Mouse (Mus musculus): ENCODE data around the gene Nif3l1. TPM values are rescaled to one million over a fixed set of nuclear protein-coding genes. Genes with fewer than 3 reads are reported as not detected.
A peak's percentile ranks its signal among the peaks of the same experiment; 100 is the strongest.

The Nif3l1 gene
- 36.8 and 40.0 TPM in 2 replicates for polyA plus RNA-seq (2015; fragmentation: Nextera tagmentation; extraction: Ambion mirVana)

GRCm38 (mm10) chr1:58445143-58445722 lies at the start of gene Nif3l1, which contains the start of gene Ppil3:
Nif3l1 (plus strand) TSS chr1:58445151.
Ppil3 (minus strand) TSS chr1:58445486.
- Histone ChIP-seq H3K9me3 (no peaks in the 10 kb centered on the region), H3K4me3 (replicated peaks) (peak within 1 kb of the TSS; percentile 73), H3K4me2 (peak within 1 kb of the TSS; percentile 68), H3K9ac (peak within 1 kb of the TSS; percentile 75), H3K27ac (peak within 1 kb of the TSS; percentile 94), H3K27me3 (replicated peaks) (no peaks in the 10 kb centered on the region), H3K4me1 (peaks cover 13% of the 10 kb centered on the region; the same call in 1 of the 2 replicates), H3K36me3 (peaks cover 16% of the 10 kb centered on the region)
- peak; percentile 95 for ATAC-seq (ENCODE audit: insufficient read depth, low FRiP score, low read depth)
- WGBS = under 1% methylated on average over 33 of the region's 33 CpGs

GRCm38 (mm10) chr1:58395341-58395740 lies 49.6 kb upstream of the Nif3l1 start:
- no peaks in the 10 kb centered on the region; the same call in 1 of the 2 replicates for H3K4me1 ChIP-seq
- no peak for ATAC-seq (ENCODE audit: insufficient read depth, low FRiP score, low read depth)
- H3K9me3 ChIP-seq = no peaks in the 10 kb centered on the region
- H3K4me2 ChIP-seq = no peak overlapping the region
- no peak overlapping the region for H3K4me3 ChIP-seq (replicated peaks)
- H3K27ac ChIP-seq = no peak overlapping the region
- peaks cover 42% of the 10 kb centered on the region for H3K36me3 ChIP-seq
- WGBS = 91% methylated on average over 3 of the region's 3 CpGs
- no peaks in the 10 kb centered on the region for H3K27me3 ChIP-seq (replicated peaks)
- H3K9ac ChIP-seq = no peak overlapping the region

GRCm38 (mm10) chr1:58396179-58396578 lies 48.8 kb upstream of the Nif3l1 start:
- no peak overlapping the region for H3K4me2 ChIP-seq
- H3K9me3 ChIP-seq = no peaks in the 10 kb centered on the region
- no peaks in the 10 kb centered on the region for H3K27me3 ChIP-seq (replicated peaks)
- H3K27ac ChIP-seq = no peak overlapping the region
- H3K4me3 ChIP-seq (replicated peaks) = no peak overlapping the region
- no peaks in the 10 kb centered on the region; the same call in 1 of the 2 replicates for H3K4me1 ChIP-seq
- WGBS = 88% methylated on average over 1 of the region's 1 CpGs
- no peak for ATAC-seq (ENCODE audit: insufficient read depth, low FRiP score, low read depth)
- H3K36me3 ChIP-seq = peaks cover 50% of the 10 kb centered on the region
- H3K9ac ChIP-seq = no peak overlapping the region

- Histone ChIP-seq H3K4me1 (no peaks in the 10 kb centered on the region), H3K27me3 (replicated peaks) (no peaks in the 10 kb centered on the region), H3K9ac (no peak overlapping the region), H3K27ac (no peak overlapping the region), H3K4me2 (no peak overlapping the region), H3K9me3 (no peaks in the 10 kb centered on the region), H3K4me3 (replicated peaks) (no peak overlapping the region), H3K36me3 (peaks cover 62% of the 10 kb centered on the region)
- ATAC-seq (ENCODE audit: insufficient read depth, low FRiP score, low read depth) = no peak
- 95% methylated on average over 6 of the region's 6 CpGs for WGBS
These were observed 47.2 kb upstream of the Nif3l1 start for GRCm38 (mm10) chr1:58397731-58398130.

GRCm38 (mm10) chr1:58401396-58401795 lies 43.6 kb upstream of the Nif3l1 start:
- Histone ChIP-seq H3K36me3 (peaks cover 61% of the 10 kb centered on the region), H3K9me3 (no peaks in the 10 kb centered on the region), H3K4me2 (no peak overlapping the region), H3K4me1 (no peaks in the 10 kb centered on the region), H3K4me3 (replicated peaks) (no peak overlapping the region), H3K27ac (no peak overlapping the region), H3K9ac (no peak overlapping the region), H3K27me3 (replicated peaks) (no peaks in the 10 kb centered on the region)
- WGBS = 86% methylated on average over 6 of the region's 6 CpGs
- ATAC-seq (ENCODE audit: insufficient read depth, low FRiP score, low read depth) = no peak

GRCm38 (mm10) chr1:58403745-58404144 lies 41.2 kb upstream of the Nif3l1 start:
- Histone ChIP-seq H3K36me3 (peaks cover 43% of the 10 kb centered on the region), H3K9ac (no peak overlapping the region), H3K27me3 (replicated peaks) (no peaks in the 10 kb centered on the region), H3K27ac (no peak overlapping the region), H3K4me3 (replicated peaks) (no peak overlapping the region), H3K4me2 (no peak overlapping the region), H3K9me3 (no peaks in the 10 kb centered on the region), H3K4me1 (no peaks in the 10 kb centered on the region)
- 93% methylated on average over 5 of the region's 5 CpGs for WGBS
- no peak for ATAC-seq (ENCODE audit: insufficient read depth, low FRiP score, low read depth)

GRCm38 (mm10) chr1:58407321-58407720 lies 37.6 kb upstream of the Nif3l1 start:
- peaks cover 40% of the 10 kb centered on the region for H3K36me3 ChIP-seq
- ATAC-seq (ENCODE audit: insufficient read depth, low FRiP score, low read depth) = no peak
- no peaks in the 10 kb centered on the region for H3K27me3 ChIP-seq (replicated peaks)
- no peak overlapping the region for H3K9ac ChIP-seq
- no peak overlapping the region for H3K4me3 ChIP-seq (replicated peaks)
- no peak overlapping the region for H3K4me2 ChIP-seq
- no peaks in the 10 kb centered on the region for H3K9me3 ChIP-seq
- H3K4me1 ChIP-seq = no peaks in the 10 kb centered on the region
- WGBS = 95% methylated on average over 7 of the region's 7 CpGs
- H3K27ac ChIP-seq = no peak overlapping the region

- no peak overlapping the region for H3K9ac ChIP-seq
- no peaks in the 10 kb centered on the region for H3K9me3 ChIP-seq
- no peak overlapping the region for H3K4me3 ChIP-seq (replicated peaks)
- 83% methylated on average over 6 of the region's 6 CpGs for WGBS
- peaks cover 37% of the 10 kb centered on the region for H3K36me3 ChIP-seq
- no peak for ATAC-seq (ENCODE audit: insufficient read depth, low FRiP score, low read depth)
- H3K27me3 ChIP-seq (replicated peaks) = no peaks in the 10 kb centered on the region
- H3K27ac ChIP-seq = no peak overlapping the region
- H3K4me2 ChIP-seq = no peak overlapping the region
- no peaks in the 10 kb centered on the region for H3K4me1 ChIP-seq
These were observed 36.8 kb upstream of the Nif3l1 start for GRCm38 (mm10) chr1:58408141-58408540.

GRCm38 (mm10) chr1:58409553-58410197 lies 35.3 kb upstream of the Nif3l1 start:
- Histone ChIP-seq H3K4me2 (no peak overlapping the region), H3K27ac (no peak overlapping the region), H3K4me3 (replicated peaks) (no peak overlapping the region), H3K9ac (no peak overlapping the region), H3K36me3 (peaks cover 43% of the 10 kb centered on the region), H3K4me1 (no peaks in the 10 kb centered on the region), H3K9me3 (no peaks in the 10 kb centered on the region), H3K27me3 (replicated peaks) (no peaks in the 10 kb centered on the region)
- WGBS = 81% methylated on average over 5 of the region's 5 CpGs
- ATAC-seq (ENCODE audit: insufficient read depth, low FRiP score, low read depth) = no peak

GRCm38 (mm10) chr1:58410198-58410588 lies 34.8 kb upstream of the Nif3l1 start:
- no peak overlapping the region for H3K9ac ChIP-seq
- no peak for ATAC-seq (ENCODE audit: insufficient read depth, low FRiP score, low read depth)
- H3K27ac ChIP-seq = no peak overlapping the region
- H3K36me3 ChIP-seq = peaks cover 48% of the 10 kb centered on the region
- no peak overlapping the region for H3K4me2 ChIP-seq
- no peaks in the 10 kb centered on the region for H3K4me1 ChIP-seq
- WGBS = 79% methylated on average over 3 of the region's 3 CpGs
- H3K9me3 ChIP-seq = no peaks in the 10 kb centered on the region
- no peaks in the 10 kb centered on the region for H3K27me3 ChIP-seq (replicated peaks)
- no peak overlapping the region for H3K4me3 ChIP-seq (replicated peaks)

GRCm38 (mm10) chr1:58410776-58411175 lies 34.2 kb upstream of the Nif3l1 start:
- no peaks in the 10 kb centered on the region for H3K9me3 ChIP-seq
- H3K4me1 ChIP-seq = no peaks in the 10 kb centered on the region
- no peak for ATAC-seq (ENCODE audit: insufficient read depth, low FRiP score, low read depth)
- H3K4me3 ChIP-seq (replicated peaks) = no peak overlapping the region
- no peak overlapping the region for H3K4me2 ChIP-seq
- no peaks in the 10 kb centered on the region for H3K27me3 ChIP-seq (replicated peaks)
- 91% methylated on average over 7 of the region's 7 CpGs for WGBS
- H3K9ac ChIP-seq = no peak overlapping the region
- peaks cover 50% of the 10 kb centered on the region for H3K36me3 ChIP-seq
- H3K27ac ChIP-seq = no peak overlapping the region

- H3K4me1 ChIP-seq = 0 out of 2 replicates have a peak, but pooled peaks cover 2% of the 10 kb centered on the region
- H3K4me2 ChIP-seq = no peak overlapping the region
- WGBS = 19% methylated on average over 1 of the region's 1 CpGs
- peaks cover 71% of the 10 kb centered on the region for H3K36me3 ChIP-seq
- H3K9ac ChIP-seq = no peak overlapping the region
- H3K9me3 ChIP-seq = no peaks in the 10 kb centered on the region
- ATAC-seq (ENCODE audit: insufficient read depth, low FRiP score, low read depth) = no peak
- no peak overlapping the region for H3K4me3 ChIP-seq (replicated peaks)
- H3K27me3 ChIP-seq (replicated peaks) = no peaks in the 10 kb centered on the region
- H3K27ac ChIP-seq = no peak overlapping the region
These were observed 29.5 kb upstream of the Nif3l1 start for GRCm38 (mm10) chr1:58415442-58415841.

Data from stomach, embryonic 15.5 days (tissue).